Mouse (Mus musculus) thymus, postnatal 0 days (tissue): ENCODE measurements around the gene Gm7029. TPM values are rescaled to one million over a fixed set of nuclear protein-coding genes. Genes with fewer than 3 reads are reported as not detected.
A peak's percentile ranks its signal among the peaks of the same experiment; 100 is the strongest.
"Not testable (repeated sequence)": the region's sequence is repeated elsewhere in the genome, so short reads cannot be mapped to it uniquely, and the experiment has no call there.

Experiments used
- DNase-seq: peaks from one replicate; pipeline ENCODE4 v3.0.0-alpha.2; 2015; ENCODE audit warnings: low spot score
- polyA plus RNA-seq: library from polyadenylated mRNA; unstranded; fragments of >200 nt; fragmentation: Nextera tagmentation; extraction: Ambion mirVana; gene quantifications from 2 replicates; pipeline ENCODE4 v1.2.1, GENCODE M21; 2015

The Gm7029 gene
- polyA plus RNA-seq, 1 experiment from 2014 or later = not detected

- no peak for DNase-seq
These were observed 17.7 kb downstream of the Gm7029 start for GRCm38 (mm10) chr17:33891357-33891756.

GRCm38 (mm10) chr17:33891892-33892291, 18.3 kb downstream of the Gm7029 start:
- not testable (repeated sequence) for DNase-seq

- no peak for DNase-seq
These were observed 18.8 kb downstream of the Gm7029 start for GRCm38 (mm10) chr17:33892429-33892828.

GRCm38 (mm10) chr17:33893011-33893410, 19.4 kb downstream of the Gm7029 start:
- DNase-seq = not testable (repeated sequence)

DNA sequence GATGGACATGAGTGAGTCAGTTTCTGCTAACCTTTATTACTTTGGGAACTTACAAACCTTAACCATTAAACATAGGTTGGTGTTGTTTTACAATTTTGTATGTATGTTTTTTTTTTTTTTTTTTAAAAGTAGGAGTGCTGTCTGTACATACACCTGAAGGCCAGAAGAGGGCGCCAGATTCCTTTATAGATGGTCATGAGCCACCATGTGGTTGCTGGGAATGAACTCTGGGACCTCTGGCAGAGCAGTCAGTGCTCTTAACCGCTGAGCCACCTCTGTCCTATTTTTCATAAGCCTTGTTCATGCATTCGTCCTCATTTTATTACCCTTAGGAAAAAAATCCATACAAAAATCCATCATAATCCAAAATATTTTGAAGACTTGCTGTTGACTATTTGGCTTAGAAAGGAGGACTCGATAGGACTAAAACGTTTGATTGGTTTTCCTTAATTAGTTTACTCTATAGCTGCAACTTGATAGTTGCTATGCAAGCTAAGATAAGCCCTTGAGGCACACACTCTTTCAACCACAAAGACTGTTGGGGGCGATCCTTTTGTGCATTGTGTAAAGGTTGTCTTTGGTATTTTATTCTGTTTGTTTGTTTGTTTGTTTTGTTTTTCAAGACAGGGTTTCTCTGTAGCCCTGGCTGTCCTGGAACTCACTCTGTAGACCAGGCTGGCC, 23.6 kb downstream of the Gm7029 start:
- DNase-seq = peak; percentile 73

DNA sequence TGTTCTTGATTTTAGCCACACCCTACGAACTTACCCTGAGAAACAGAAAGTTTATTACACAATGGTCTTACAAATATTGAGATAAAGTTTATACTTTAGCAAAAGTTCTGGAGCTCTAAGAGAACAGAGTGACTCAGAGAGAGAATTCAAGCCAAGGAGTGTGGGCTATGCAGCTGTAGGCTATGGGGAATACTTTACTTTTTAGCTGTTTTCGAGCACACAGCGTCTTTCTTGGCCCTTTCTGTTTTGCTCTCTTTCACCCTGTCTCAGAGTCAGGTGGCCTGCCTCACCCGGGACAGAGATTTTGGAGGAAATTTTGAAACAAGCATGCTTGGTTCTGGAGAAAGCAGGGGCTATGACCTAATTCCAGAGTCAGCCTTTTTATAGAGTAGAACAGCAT, 24.6 kb downstream of the Gm7029 start:
- not testable (repeated sequence) for DNase-seq

GRCm38 (mm10) chr17:33899642-33900041, 26.0 kb downstream of the Gm7029 start:
- DNase-seq = no peak

DNA sequence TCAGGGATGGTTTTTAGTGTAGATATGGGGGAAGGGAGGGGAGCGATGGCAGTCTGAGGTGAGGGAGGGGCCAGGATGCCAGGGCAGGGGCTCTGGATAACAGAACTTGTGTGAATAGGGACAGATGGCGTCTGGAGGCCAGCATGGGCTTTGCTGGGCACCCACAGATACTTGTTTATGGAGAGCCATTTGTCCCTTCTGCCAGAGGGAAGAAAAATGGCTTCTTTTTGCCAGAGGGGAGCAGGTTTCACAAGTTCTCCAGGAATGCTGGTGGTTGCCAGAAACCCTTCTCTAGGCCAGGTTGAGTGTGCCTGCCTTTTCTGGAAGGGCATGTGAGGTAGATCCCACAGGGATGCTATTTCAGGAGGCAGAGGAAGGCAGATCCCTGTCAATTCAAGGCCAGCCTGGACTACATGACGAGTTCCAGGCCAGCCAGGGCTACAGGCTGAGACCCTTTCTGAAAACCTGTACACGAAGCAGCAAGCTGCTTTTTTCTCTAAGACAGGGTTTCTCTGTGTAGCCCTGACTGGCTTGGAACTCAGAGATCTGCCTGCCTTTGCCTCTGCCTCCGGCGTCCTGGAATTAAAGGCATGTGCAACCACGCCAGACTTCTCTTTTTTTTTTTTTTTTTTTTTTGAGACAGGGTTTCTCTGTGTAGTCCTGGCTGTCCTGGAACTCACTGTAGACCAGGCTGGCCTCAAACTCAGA, 26.8 kb downstream of the Gm7029 start:
- no peak for DNase-seq

DNA sequence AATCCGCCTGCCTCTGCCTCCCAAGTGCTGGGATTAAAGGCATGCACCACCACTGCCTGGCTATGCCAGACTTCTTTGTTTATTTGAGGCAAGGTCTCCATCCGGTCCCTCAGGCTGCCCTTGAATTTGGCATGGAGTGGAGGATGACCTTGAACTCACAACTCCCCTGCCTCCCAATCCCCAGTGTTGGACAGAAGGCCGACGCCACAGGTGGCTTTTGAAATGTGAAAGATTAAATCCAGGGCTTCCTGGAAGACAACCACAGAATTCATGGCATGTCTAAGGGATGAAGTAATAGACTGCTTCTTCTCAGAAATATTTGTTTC, 27.3 kb downstream of the Gm7029 start:
- no peak for DNase-seq

GRCm38 (mm10) chr17:33901653-33902052, 28.0 kb downstream of the Gm7029 start:
- DNase-seq = no peak

DNA sequence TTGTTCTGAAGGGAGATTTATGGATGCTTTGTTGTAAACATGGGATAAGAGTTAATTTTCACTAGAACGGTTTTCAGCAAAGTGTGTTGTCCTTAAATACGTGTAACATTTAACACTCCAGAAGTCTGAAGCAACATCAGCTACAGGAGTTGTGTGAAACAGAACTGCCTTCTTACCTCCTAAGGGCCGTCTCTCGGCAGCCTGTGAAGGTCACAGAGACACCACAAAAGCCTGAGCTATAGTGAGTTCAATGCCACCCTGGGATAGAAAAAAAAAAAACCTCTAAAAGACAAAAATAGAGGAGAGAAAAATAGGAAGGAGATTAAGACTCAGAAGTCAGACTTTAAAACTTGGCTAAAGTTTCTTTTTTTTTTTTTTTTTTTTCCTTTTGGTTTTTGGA, 28.4 kb downstream of the Gm7029 start:
- no peak for DNase-seq

DNA sequence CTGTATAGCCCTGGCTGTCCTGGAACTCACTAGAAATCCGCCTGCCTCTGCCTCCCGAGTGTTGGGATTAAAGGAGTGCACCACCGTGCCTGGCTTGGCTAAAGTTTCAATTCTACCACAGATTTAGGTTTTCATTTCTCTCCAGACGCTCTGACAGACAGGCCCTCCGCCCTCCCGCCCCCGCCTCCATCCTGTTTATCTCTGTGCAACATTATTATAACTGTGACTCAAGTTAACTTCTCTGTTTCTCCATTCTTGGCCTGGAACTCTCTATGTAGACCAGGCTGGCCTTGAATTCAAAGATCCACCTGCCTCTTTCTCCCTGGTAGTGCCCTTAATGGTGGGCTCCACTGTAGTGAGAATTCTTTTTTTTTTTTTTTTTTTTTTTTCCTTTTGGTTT, 28.9 kb downstream of the Gm7029 start:
- no peak for DNase-seq

DNA sequence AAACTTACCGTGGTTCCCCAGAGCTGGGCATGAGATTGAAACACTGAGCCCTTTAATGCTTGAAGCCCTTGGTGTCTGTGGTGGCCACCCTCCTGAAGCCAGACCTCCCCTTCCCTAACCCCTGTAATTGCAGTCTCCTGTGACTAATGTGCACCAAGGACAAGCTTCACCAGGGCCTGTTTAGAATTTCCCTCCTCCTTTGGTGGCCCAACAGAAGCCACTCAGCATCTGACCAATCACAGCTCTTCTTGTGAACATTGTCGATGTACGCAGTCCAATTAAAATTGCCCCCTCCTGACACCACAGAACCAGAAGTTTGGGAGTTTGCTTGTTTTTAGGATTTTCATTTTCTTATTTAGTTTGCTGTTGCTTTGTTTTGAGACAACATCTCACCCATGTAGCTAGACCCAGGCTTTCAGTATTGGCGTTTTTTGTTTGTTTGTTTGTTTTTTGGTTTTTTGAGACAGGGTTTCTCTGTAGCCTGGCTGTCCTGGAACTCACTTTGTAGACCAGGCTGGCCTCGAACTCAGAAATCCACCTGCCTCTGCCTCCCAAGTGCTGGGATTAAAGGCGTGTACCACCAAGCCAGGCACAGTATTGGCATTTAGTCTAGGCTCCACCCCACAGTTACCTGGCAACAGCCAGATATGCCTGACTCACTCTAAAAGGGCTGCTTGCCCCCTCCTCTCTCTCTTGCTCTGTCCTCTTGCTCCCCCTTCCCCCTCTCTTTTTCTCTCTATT, 30.4 kb downstream of the Gm7029 start:
- DNase-seq = not testable (repeated sequence)

DNA sequence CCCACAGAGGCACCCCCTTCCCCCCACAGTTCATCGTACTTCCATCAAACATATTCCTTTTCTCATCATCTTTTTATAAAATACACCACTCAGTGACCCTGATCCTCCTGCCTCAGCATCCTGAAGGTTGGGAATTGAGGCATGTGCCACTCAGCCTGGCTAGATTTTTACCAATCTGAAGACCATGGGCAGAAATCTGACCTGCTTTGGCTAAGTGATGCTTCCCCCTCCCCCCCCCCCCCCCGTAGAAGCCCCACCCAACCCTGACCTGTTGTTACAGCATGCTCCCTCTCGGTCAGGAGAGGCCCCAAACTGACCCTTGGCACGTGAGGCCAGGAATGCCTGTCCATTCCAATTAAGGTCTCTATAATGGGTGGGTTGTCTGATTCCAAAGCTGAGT, 31.2 kb downstream of the Gm7029 start, which contains the start of gene Platr17:
Gene Platr17 (plus strand): TSS at position 301 of the 400 bp plus-strand sequence.
- DNase-seq = not testable (repeated sequence)

GRCm38 (mm10) chr17:33908331-33909076, 34.9 kb downstream of the Gm7029 start:
- peak; percentile 19 for DNase-seq

- peak; percentile 99 for DNase-seq
These were observed 35.6 kb downstream of the Gm7029 start, which contains the start of gene Daxx for GRCm38 (mm10) chr17:33909077-33909868. TSS of gene Daxx (plus strand) at chr17:33909414.

DNA sequence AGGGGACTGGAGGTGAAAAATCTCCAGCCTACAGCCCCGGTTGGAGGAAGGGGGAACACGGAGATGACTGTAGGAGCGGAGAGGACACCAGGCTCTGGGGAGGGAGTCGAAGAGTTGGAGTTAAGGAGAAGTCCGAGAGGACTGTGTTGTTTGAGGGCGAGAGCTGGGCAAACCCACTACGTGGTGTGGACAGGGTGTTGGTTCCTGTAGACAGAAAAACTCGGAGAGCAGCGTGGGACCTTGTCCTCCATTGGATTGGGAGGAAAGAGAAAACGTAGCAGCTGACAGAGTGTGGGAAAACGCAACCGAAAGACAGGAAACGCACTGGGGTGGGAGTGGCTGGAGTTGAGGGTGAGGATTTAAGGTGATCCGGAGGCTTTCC, 36.2 kb downstream of the Gm7029 start:
- peak; percentile 46 for DNase-seq

DNA sequence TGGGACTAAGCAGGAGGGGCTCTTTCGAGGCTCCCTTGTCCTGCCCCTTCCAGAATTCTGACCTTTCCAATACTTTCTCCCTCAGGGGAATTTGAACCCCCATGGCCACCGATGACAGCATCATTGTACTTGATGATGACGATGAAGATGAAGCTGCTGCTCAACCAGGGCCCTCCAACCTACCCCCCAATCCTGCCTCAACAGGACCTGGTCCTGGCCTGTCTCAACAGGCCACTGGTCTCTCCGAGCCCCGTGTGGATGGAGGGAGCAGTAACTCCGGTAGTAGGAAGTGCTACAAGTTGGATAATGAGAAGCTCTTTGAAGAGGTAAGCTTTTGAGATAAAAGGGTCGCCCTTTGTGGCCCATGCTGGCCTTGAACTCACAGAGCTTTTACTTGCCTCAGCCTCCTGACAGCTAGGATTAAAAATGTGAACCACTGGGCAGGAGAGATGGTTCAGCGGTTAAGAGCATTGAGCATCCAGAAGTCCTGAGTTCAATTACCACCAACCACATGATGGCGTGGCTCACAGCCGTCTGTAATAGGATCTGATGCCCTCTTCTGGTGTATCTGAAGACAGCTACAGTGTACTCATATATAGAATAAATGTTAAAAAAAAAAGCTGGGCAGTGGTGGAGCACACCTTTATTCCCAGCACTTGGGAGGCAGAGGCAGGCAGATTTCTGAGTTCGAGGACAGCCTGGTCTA, 36.9 kb downstream of the Gm7029 start:
- peak; percentile 29 for DNase-seq

DNA sequence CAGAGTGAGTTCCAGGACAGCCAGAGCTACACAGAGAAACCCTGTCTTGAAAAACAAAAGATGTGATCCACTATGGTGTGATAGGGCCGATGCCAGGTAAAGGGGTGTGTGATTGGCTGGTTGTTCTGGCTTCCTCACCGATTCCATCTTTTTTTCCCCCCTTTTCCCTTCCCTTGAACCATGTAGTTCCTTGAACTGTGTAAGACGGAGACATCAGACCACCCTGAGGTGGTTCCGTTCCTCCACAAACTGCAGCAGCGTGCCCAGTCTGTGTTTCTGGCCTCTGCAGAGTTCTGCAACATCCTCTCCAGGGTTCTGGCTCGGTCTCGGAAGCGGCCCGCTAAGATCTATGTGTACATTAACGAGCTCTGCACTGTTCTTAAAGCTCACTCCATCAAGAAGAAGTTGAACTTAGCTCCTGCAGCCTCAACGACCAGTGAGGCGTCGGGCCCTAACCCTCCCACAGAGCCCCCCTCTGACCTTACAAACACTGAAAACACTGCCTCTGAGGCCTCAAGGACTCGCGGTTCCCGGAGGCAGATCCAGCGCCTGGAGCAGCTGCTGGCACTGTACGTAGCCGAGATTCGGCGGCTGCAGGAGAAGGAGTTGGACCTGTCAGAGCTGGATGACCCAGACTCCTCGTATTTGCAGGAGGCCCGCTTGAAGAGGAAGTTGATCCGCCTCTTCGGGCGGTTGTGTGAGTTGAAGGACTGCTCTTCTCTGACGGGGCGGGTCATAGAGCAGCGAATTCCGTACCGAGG, 37.6 kb downstream of the Gm7029 start:
- DNase-seq = no peak
